Mouse (Mus musculus) CH12.LX (cell line): ENCODE results near the gene Dnaja3. TPM values are rescaled to one million over a fixed set of nuclear protein-coding genes. Genes with fewer than 3 reads are reported as not detected.

Experiments
- DNase-seq: peaks from one replicate; pipeline ENCODE4 v3.0.0-alpha.2; 2013; ENCODE audit errors: extremely low read depth
- H3K27ac ChIP-seq: 2 replicates; pipeline ENCODE4 v1.5.1; 2012; ENCODE audit warnings: low read depth, mild to moderate bottlenecking, control low read depth, moderate library complexity; ENCODE audit not compliant: insufficient read depth
- H3K27me3 ChIP-seq: replicated peaks from 2 replicates; pipeline ENCODE3; 2012; ENCODE audit warnings: inconsistent platforms
- H3K36me3 ChIP-seq, 2 experiments: replicated peaks in 1 of 2; 2 replicates each; pipeline versions ENCODE3 to v1.6.1; 2012; ENCODE audit warnings: inconsistent platforms in 1 of 2, low read length in 1 of 2, mild to moderate bottlenecking in 1 of 2, mixed read lengths in 1 of 2, moderate library complexity in 1 of 2; ENCODE audit not compliant: control insufficient read depth in 1 of 2, insufficient read depth in 1 of 2
- H3K4me1 ChIP-seq, 2 experiments: 2 replicates each; pipeline ENCODE4 v1.6.1; 2012; ENCODE audit warnings: inconsistent platforms in 1 of 2, moderate library complexity in 1 of 2; ENCODE audit not compliant: insufficient read depth in 2 of 2, control insufficient read depth in 1 of 2
- H3K4me2 ChIP-seq: 2 replicates; pipeline ENCODE4 v1.6.1; 2012; ENCODE audit warnings: low read depth, mild to moderate bottlenecking, control low read depth; ENCODE audit not compliant: poor library complexity, insufficient read depth, severe bottlenecking
- H3K4me3 ChIP-seq, 3 experiments: fragments of 150-350 bp in 1 of 3; sonication (generic) in 1 of 3; replicated peaks in 1 of 3; 2 replicates each; pipeline versions ENCODE3 to v1.5.1; 2011 to 2012; ENCODE audit warnings: low read depth in 2 of 3, low read length in 2 of 3, mild to moderate bottlenecking in 2 of 3, moderate library complexity in 2 of 3, control low read depth in 1 of 3, improper control_type of control experiment in 1 of 3, inconsistent platforms in 1 of 3, mixed read lengths in 1 of 3; ENCODE audit not compliant: poor library complexity in 1 of 3
- H3K79me2 ChIP-seq: replicated peaks from 2 replicates; pipeline ENCODE4 v1.6.1; 2012; ENCODE audit warnings: mild to moderate bottlenecking, moderate library complexity; ENCODE audit not compliant: control insufficient read depth, poor library complexity, insufficient read depth, severe bottlenecking; ENCODE audit errors: extremely low read depth
- H3K9ac ChIP-seq: 2 replicates; pipeline ENCODE4 v1.6.1; 2012; ENCODE audit warnings: low read depth, mild to moderate bottlenecking, control low read depth, moderate library complexity; ENCODE audit not compliant: insufficient read depth
- H3K9me3 ChIP-seq: replicated peaks from 2 replicates; pipeline ENCODE3; 2012; ENCODE audit warnings: low read length, inconsistent platforms, mixed read lengths
- CHD2 ChIP-seq: IDR thresholded peaks from 2 replicates; pipeline ENCODE4 v1.6.1; 2011; ENCODE audit warnings: low read length, improper control_type of control experiment
- CTCF ChIP-seq, 2 experiments: IDR thresholded peaks in 1 of 2; conservative IDR thresholded peaks in 1 of 2; 2 replicates each; pipeline ENCODE4 v1.5.1; 2011 to 2012; ENCODE audit warnings: low read depth in 2 of 2, low read length in 2 of 2, improper control_type of control experiment in 1 of 2, inconsistent platforms in 1 of 2, mild to moderate bottlenecking in 1 of 2, moderate library complexity in 1 of 2
- ELF1 ChIP-seq: IDR thresholded peaks from 2 replicates; pipeline ENCODE4 v1.6.1; 2014; ENCODE audit warnings: low read depth, mild to moderate bottlenecking, inconsistent platforms, low read length, improper control_type of control experiment
- JUN ChIP-seq: IDR thresholded peaks from 2 replicates; pipeline ENCODE4 v1.6.1; 2011; ENCODE audit warnings: low read depth, mild to moderate bottlenecking, low read length, improper control_type of control experiment, moderate library complexity; ENCODE audit not compliant: insufficient read depth
- KAT2A ChIP-seq: IDR thresholded peaks from 2 replicates; pipeline ENCODE4 v1.6.1; 2012; ENCODE audit warnings: low read length, improper control_type of control experiment, inconsistent platforms; ENCODE audit not compliant: insufficient replicate concordance
- MAFK ChIP-seq: IDR thresholded peaks from 2 replicates; pipeline ENCODE4 v1.6.1; 2011; ENCODE audit warnings: low read length, improper control_type of control experiment; ENCODE audit not compliant: insufficient replicate concordance
- MAX ChIP-seq: IDR thresholded peaks from 2 replicates; pipeline ENCODE4 v1.6.1; 2011; ENCODE audit warnings: low read length, improper control_type of control experiment
- MAZ ChIP-seq: IDR thresholded peaks from 2 replicates; pipeline ENCODE4 v1.6.1; 2012; ENCODE audit warnings: low read depth, mild to moderate bottlenecking, inconsistent platforms, low read length, improper control_type of control experiment, moderate library complexity
- MEF2A ChIP-seq: IDR thresholded peaks from 2 replicates; pipeline ENCODE4 v1.6.1; 2014; ENCODE audit warnings: low read depth, mild to moderate bottlenecking, inconsistent platforms, low read length, improper control_type of control experiment, borderline replicate concordance
- MXI1 ChIP-seq: IDR thresholded peaks from 2 replicates; pipeline ENCODE4 v1.6.1; 2011; ENCODE audit warnings: mild to moderate bottlenecking, low read depth, low read length, improper control_type of control experiment
- NELFE ChIP-seq: IDR thresholded peaks from 2 replicates; pipeline ENCODE4 v1.6.1; 2011; ENCODE audit warnings: low read depth, low read length, improper control_type of control experiment
- NRF1 ChIP-seq: IDR thresholded peaks from 2 replicates; pipeline ENCODE4 v1.6.1; 2014; ENCODE audit warnings: low read depth, mild to moderate bottlenecking, inconsistent platforms, low read length, improper control_type of control experiment, moderate library complexity
- PAX5 ChIP-seq: IDR thresholded peaks from 2 replicates; pipeline ENCODE4 v1.6.1; 2012; ENCODE audit warnings: low read length, inconsistent platforms, mixed read lengths
- SIN3A ChIP-seq: IDR thresholded peaks from 2 replicates; pipeline ENCODE4 v1.6.1; 2012; ENCODE audit warnings: low read length, improper control_type of control experiment, inconsistent platforms
- SMC3 ChIP-seq: IDR thresholded peaks from 2 replicates; pipeline ENCODE4 v1.6.1; 2011; ENCODE audit warnings: low read depth, low read length, improper control_type of control experiment
- UBTF ChIP-seq: IDR thresholded peaks from 2 replicates; pipeline ENCODE4 v1.6.1; 2012; ENCODE audit warnings: low read depth, mild to moderate bottlenecking, inconsistent platforms, low read length, improper control_type of control experiment, moderate library complexity
- USF1 ChIP-seq: IDR thresholded peaks from 2 replicates; pipeline ENCODE4 v1.6.1; 2014; ENCODE audit warnings: low read depth, mild to moderate bottlenecking, inconsistent platforms, low read length, improper control_type of control experiment
- ZC3H11A ChIP-seq: IDR thresholded peaks from 2 replicates; pipeline ENCODE4 v1.6.1; 2012; ENCODE audit warnings: low read depth, mild to moderate bottlenecking, inconsistent platforms, low read length, improper control_type of control experiment
- ZNF384 ChIP-seq: IDR thresholded peaks from 2 replicates; pipeline ENCODE4 v1.6.1; 2012; ENCODE audit warnings: low read depth, low read length, improper control_type of control experiment, inconsistent platforms
- dilution Hi-C: fragments of 300-500 bp; cut with MboI; formaldehyde crosslinking; loops from 2 replicates; pipeline ENCODE4 v1.14.3; 2020; ENCODE audit warnings: low sequenced_read_pairs; ENCODE audit not compliant: extremely low pct_unique_long_range_greater_than_20kb, extremely low pct_ligation_motif_present
- in situ Hi-C: fragments of 300-500 bp; cut with MboI; formaldehyde crosslinking; loops from 3 replicates; pipeline ENCODE4 v1.14.3; 2019; ENCODE audit warnings: low sequenced_read_pairs, low pct_ligation_motif_present, low pct_unique_long_range_greater_than_20kb, mixed read lengths
- polyA plus RNA-seq: library from polyadenylated mRNA; unstranded; fragments of >175 nt; gene quantifications from 2 replicates; pipeline ENCODE4 v1.2.1, GENCODE M21; 2012; ENCODE audit warnings: low read depth; ENCODE audit not compliant: insufficient read length
- total RNA-seq, 2 experiments: library from RNA; depleted of rRNA; stranded (reverse); fragments of 300-350 nt in 1 of 2; fragments of >200 nt in 1 of 2; gene quantifications; 2 replicates each; pipeline ENCODE4 v1.2.3; 2012 to 2014

Dnaja3 gene
- total and polyA plus RNA-seq, 3 experiments = 56.6 to 85.3 (median 80.4) TPM

DNA sequence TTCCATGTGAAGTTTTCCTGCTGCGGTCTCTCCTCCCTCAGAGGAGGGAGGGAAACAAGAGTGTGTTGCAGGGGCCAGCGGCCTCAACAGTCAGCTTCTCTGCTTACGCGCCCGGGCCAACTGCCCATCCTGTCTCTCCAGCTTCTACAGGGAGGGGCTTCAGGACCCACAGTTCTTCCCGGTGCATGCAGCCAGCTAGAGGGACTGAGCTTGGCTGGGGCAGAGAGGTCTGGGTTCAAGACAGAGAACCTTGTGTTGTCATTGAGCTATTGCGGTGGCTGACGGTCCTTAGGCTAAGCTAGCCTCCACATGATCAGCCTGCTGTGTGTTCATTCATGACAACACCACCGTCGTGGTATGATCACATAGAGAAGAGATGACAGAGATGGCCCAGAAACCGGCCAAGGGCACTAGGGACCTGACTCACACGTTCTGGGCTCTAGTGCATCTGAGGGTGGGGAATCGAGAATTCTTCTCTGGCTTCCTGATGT lies 7.9 kb downstream of the Dnaja3 start:
- Histone ChIP-seq H3K4me1 (no peaks in the 10 kb centered on the region), H3K79me2 (no peaks in the 10 kb centered on the region), H3K9me3 (no peaks in the 10 kb centered on the region), H3K27ac (no peak overlapping the region), H3K27me3 (no peaks in the 10 kb centered on the region), H3K36me3 (peaks cover 52 to 99% of the 10 kb centered on the region in 2 experiments), H3K9ac (no peak overlapping the region), H3K4me3 (no peak overlapping the region), H3K4me2 (no peak overlapping the region)
- in situ Hi-C loops = loop anchor here (25.0 kb wide), 1 partner anchor 490 kb away; the partner anchor contains the start of genes Ppl and Sec14l5
- DNase-seq = no peak
- dilution Hi-C loops = no loop called here
- no peak for TF ChIP-seq USF1
- no peak for TF ChIP-seq ELF1
- no peak for TF ChIP-seq NRF1
- TF ChIP-seq CTCF (conservative IDR thresholded peaks at IDR 0.05 in 1 of 2, IDR thresholded peaks at IDR 0.05 in 1 of 2; ENCODE audit: low read depth in 2 of 2, low read length in 2 of 2) = no peak
- no peak for TF ChIP-seq JUN
- TF ChIP-seq MAFK = no peak
- TF ChIP-seq NELFE = no peak
- no peak for TF ChIP-seq CHD2
- no peak for TF ChIP-seq MAX
- no peak for TF ChIP-seq SMC3
- TF ChIP-seq MAZ = no peak
- TF ChIP-seq MXI1 = no peak
- no peak for TF ChIP-seq ZC3H11A
- no peak for TF ChIP-seq KAT2A
- TF ChIP-seq MEF2A = no peak
- no peak for TF ChIP-seq ZNF384
- TF ChIP-seq UBTF = no peak
- no peak for TF ChIP-seq SIN3A

DNA sequence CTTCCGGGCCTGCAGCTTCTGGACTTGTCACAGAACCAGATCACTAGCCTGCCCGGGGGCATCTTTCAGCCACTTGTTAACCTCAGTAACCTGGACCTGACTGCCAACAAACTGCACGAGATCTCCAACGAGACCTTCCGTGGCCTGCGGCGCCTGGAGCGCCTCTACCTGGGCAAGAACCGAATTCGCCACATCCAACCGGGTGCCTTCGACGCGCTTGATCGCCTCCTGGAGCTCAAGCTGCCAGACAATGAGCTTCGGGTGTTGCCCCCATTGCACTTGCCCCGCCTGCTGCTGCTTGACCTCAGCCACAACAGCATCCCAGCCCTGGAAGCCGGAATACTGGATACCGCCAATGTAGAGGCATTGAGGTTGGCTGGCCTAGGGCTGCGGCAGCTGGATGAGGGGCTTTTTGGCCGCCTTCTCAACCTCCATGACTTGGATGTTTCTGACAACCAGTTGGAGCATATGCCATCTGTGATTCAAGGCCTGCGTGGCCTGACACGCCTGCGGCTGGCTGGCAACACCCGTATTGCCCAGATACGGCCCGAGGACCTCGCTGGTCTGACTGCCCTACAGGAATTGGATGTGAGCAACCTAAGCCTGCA lies 8.7 kb downstream of the Dnaja3 start:
- H3K27me3 ChIP-seq = no peaks in the 10 kb centered on the region
- H3K36me3 ChIP-seq = peaks cover 60 to 99% of the 10 kb centered on the region in 2 experiments
- H3K9me3 ChIP-seq = no peaks in the 10 kb centered on the region
- H3K79me2 ChIP-seq = no peaks in the 10 kb centered on the region
- no peaks in the 10 kb centered on the region for H3K4me1 ChIP-seq
- no peak overlapping the region for H3K9ac ChIP-seq
- no peak overlapping the region for H3K27ac ChIP-seq
- H3K4me3 ChIP-seq = no peak overlapping the region
- in situ Hi-C loops = loop anchor here (25.0 kb wide), 1 partner anchor 489 kb away; the partner anchor contains the start of genes Ppl and Sec14l5
- H3K4me2 ChIP-seq = no peak overlapping the region
- DNase-seq = no peak
- TF ChIP-seq JUN (no peak), MXI1 (no peak), PAX5 (no peak), ZNF384 (no peak)
- TF ChIP-seq, all 38 proteins: peak for 0
- dilution Hi-C loops = no loop called here
